Mouse (Mus musculus) midbrain, embryonic 16.5 days (tissue): ENCODE measurements at regions not wholly inside any gene's neighbourhood (a gene's known extent, or its start where the extent isn't known, plus 50 kb on each side); places are given as distances from the start of the nearest gene placed in this dataset.
"Not testable (repeated sequence)": the region's sequence is repeated elsewhere in the genome, so short reads cannot be mapped to it uniquely, and the experiment has no call there.

ENCODE experiments used
- ATAC-seq: fragments of 200-750 bp; cut with Nextera tagmentation; 2 replicates; pipeline ENCODE4 v1.8.0; 2017; ENCODE audit warnings: moderate TSS enrichment
- H3K27ac ChIP-seq: fragments of 300-500 bp; sonication (generic); 2 replicates; pipeline ENCODE4 v1.5.1; 2014; ENCODE audit warnings: mild to moderate bottlenecking, low read length, mixed read lengths
- H3K27me3 ChIP-seq: fragments of 300-500 bp; sonication (generic); 2 replicates; pipeline ENCODE4 v1.6.1; 2014; ENCODE audit warnings: low read depth, low read length, mixed read lengths; ENCODE audit not compliant: control insufficient read depth, insufficient read depth
- H3K36me3 ChIP-seq: fragments of 300-500 bp; sonication (generic); 2 replicates; pipeline ENCODE4 v1.6.1; 2014; ENCODE audit warnings: mild to moderate bottlenecking, low read length, moderate library complexity, mixed read lengths; ENCODE audit not compliant: control insufficient read depth, insufficient read depth
- H3K4me1 ChIP-seq: fragments of 300-500 bp; sonication (generic); 2 replicates; pipeline ENCODE4 v1.6.1; 2014; ENCODE audit warnings: mild to moderate bottlenecking, low read length, mixed read lengths; ENCODE audit not compliant: control insufficient read depth, insufficient read depth
- H3K4me2 ChIP-seq: fragments of 300-500 bp; sonication (generic); 2 replicates; pipeline ENCODE4 v1.6.1; 2014; ENCODE audit warnings: mild to moderate bottlenecking, low read length, mixed read lengths
- H3K4me3 ChIP-seq: fragments of 300-500 bp; sonication (generic); 2 replicates; pipeline ENCODE4 v1.5.1; 2014; ENCODE audit warnings: low read depth, mild to moderate bottlenecking, low read length, moderate library complexity, mixed read lengths
- H3K9ac ChIP-seq: fragments of 300-500 bp; sonication (generic); 2 replicates; pipeline ENCODE4 v1.6.1; 2014; ENCODE audit warnings: low read depth, low read length, mixed read lengths
- H3K9me3 ChIP-seq: fragments of 300-500 bp; sonication (generic); replicated peaks from 2 replicates; pipeline ENCODE4 v1.6.1; 2014; ENCODE audit warnings: mild to moderate bottlenecking, low read length, mixed read lengths; ENCODE audit not compliant: control insufficient read depth, poor library complexity, severe bottlenecking
- WGBS: fragments of 180-500 bp; shearing (Covaris S2); extraction: QIAGEN DNeasy Blood & Tissue Kit; methylation state at CpG from one replicate; pipeline ENCODE4 v1.1.7; 2014; 5-methylcytosine and 5-hydroxymethylcytosine counted together

DNA sequence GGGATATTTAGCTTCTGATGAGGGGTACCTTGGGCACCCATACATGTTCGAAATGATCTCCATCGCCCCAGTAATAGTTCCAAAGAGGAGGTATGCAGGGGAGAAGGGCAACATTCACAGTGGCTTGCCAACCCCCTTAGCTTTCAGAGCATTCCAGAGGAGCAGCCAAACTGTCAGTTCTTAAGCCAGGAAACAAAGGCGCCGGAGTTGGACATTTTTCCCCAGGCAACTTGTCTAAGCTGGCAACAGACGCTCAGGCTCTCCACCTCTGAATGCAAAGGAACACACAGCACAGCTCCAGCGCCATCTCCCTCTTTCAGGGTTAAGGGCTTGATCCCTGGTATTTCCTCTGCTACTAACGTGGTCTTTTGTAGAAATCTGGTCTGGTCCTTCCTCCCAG, 169.2 kb upstream of the Kit start:
- H3K9ac ChIP-seq, result no peak overlapping the region
- H3K4me2 ChIP-seq, result no peak overlapping the region; the same call in 1 of the 2 replicates
- ATAC-seq, result no peak
- H3K36me3 ChIP-seq, result no peaks in the 10 kb centered on the region
- H3K9me3 ChIP-seq, result no peaks in the 10 kb centered on the region
- H3K4me3 ChIP-seq, result no peak overlapping the region
- H3K27ac ChIP-seq, result no peak overlapping the region
- 23% methylated on average over 7 of the region's 7 CpGs for WGBS
- H3K27me3 ChIP-seq, result peaks cover 3% of the 10 kb centered on the region; the same call in 1 of the 2 replicates
- H3K4me1 ChIP-seq, result peaks cover 7% of the 10 kb centered on the region

- 22% methylated on average over 10 of the region's 10 CpGs for WGBS
- Histone ChIP-seq H3K4me3 (no peak overlapping the region), H3K36me3 (no peaks in the 10 kb centered on the region)
Measured at GRCm38 (mm10) chr5:75407686-75408085, 167.0 kb upstream of the Kit start.

DNA sequence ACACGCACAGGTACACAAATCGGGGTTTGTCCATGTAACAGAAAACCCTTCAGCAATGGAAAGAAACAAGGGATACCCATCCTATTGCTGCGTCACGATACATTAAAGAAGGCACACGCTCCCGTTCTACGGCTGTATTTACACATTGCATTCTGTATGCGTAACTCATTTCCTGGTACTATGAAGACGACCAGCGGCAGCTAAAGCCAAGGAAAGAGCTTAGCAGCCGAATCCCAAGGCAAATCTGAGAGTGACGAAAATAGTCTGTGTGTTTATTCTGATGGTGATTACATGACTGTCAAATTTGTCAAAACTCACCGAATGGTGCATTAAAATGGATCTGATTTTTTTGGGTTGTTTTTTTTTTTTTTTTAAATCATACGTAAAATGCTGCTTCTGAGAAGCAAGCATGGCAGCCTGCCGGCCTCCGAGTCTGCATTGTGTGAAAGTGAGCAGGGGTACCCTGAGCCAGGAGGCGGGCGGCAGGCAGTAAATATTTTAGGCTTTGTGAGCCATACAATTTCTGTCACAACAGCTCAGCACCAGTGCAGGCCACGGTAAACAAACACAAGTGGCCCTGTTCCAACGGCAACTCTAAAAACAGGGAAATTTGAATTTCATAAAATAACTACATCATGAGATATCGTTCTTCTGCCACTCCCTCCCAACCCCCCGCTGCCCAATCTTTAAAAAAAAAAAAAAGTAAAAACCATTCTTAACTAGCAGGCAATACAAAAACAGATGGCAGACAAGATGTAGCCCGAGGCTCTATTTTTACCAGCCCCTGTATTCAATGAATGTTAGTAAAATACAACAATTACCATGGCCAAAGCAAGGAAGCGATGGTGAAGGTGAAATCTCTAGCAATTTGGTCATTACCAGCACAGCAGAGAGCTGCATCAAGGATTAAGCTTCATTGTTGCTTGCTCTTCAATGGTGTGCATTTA, 164.2 kb upstream of the Kit start:
- H3K4me2 ChIP-seq, result 0 out of 2 replicates have a peak overlapping the region, but pooled peaks have one; percentile 2
- 67% methylated on average over 24 of the region's 24 CpGs for WGBS
- H3K27me3 ChIP-seq, result peaks cover 3% of the 10 kb centered on the region; the same call in 1 of the 2 replicates
- H3K27ac ChIP-seq, result no peak overlapping the region
- no peaks in the 10 kb centered on the region for H3K9me3 ChIP-seq
- no peak overlapping the region for H3K9ac ChIP-seq
- H3K4me1 ChIP-seq, result peaks cover 2% of the 10 kb centered on the region; the same call in 1 of the 2 replicates
- no peak for ATAC-seq
- no peak overlapping the region for H3K4me3 ChIP-seq
- no peaks in the 10 kb centered on the region for H3K36me3 ChIP-seq

More at GRCm38 (mm10) chr5:75407686-75408085, 167.0 kb upstream of the Kit start:
- H3K9ac ChIP-seq, result no peak overlapping the region
- H3K27me3 ChIP-seq, result peaks cover 3% of the 10 kb centered on the region; the same call in 1 of the 2 replicates
- no peaks in the 10 kb centered on the region for H3K9me3 ChIP-seq
- no peak for ATAC-seq
- H3K4me1 ChIP-seq, result peaks cover 7% of the 10 kb centered on the region
- no peak overlapping the region for H3K27ac ChIP-seq
- no peak overlapping the region for H3K4me2 ChIP-seq

- 91% methylated on average over 1 of the region's 2 CpGs for WGBS
- not testable (repeated sequence) for H3K27me3 ChIP-seq, H3K9ac ChIP-seq, H3K4me2 ChIP-seq, ATAC-seq, H3K4me3 ChIP-seq, H3K36me3 ChIP-seq, H3K27ac ChIP-seq, H3K4me1 ChIP-seq
- peaks cover 13% of the 10 kb centered on the region; the same call in 1 of the 2 replicates for H3K9me3 ChIP-seq
Measured at GRCm38 (mm10) chr5:75419282-75419681, 155.4 kb upstream of the Kit start.

DNA sequence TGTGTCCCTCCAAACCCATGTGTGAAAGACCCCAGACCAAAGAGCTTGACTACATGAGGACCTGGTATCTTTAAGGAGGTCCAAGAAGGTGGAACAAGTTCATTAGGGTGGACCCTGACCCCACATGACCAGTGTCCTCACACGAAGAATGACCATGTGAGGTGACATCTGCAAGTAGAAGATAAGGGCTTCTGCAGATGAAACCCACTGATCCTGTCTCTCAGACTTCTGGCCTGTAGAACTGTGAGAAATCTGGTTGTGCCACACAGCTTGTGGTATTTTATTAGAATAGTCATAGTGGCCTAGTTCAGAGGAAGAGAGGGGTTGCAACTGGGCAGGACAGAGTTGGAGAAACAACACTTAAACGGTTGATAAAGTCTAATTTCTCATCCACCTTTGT, 141.8 kb upstream of the Kit start:
- H3K4me2 ChIP-seq, result no peak overlapping the region
- H3K27ac ChIP-seq, result no peak overlapping the region
- no peaks in the 10 kb centered on the region for H3K9me3 ChIP-seq
- ATAC-seq, result no peak
- no peaks in the 10 kb centered on the region for H3K27me3 ChIP-seq
- H3K4me3 ChIP-seq, result no peak overlapping the region
- no peak overlapping the region for H3K9ac ChIP-seq
- H3K4me1 ChIP-seq, result peaks cover 3% of the 10 kb centered on the region; the same call in 1 of the 2 replicates
- H3K36me3 ChIP-seq, result no peaks in the 10 kb centered on the region
- WGBS, result 87% methylated on average over 2 of the region's 2 CpGs

DNA sequence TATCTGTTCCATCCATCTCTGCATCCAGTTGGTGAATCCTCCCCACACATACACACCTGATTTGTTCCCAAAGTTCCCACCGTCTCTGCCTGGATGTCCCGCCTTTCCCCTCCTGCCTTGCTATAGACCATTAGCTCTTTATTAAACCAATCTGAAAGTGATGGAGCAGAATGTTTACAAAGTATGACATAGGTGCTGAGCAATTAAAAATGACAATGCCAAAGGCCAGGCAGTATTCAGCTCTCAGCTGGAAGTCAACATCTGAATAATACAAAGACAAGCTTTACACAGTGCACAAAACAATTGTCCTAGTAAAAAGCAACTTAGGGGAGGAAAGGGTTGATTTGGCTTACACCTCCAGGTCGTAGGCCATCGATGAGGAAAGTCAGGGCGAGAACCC, 136.8 kb upstream of the Kit start:
- H3K4me2 ChIP-seq, result no peak overlapping the region
- no peaks in the 10 kb centered on the region for H3K4me1 ChIP-seq
- no peak overlapping the region for H3K27ac ChIP-seq
- 74% methylated on average over 5 of the region's 5 CpGs for WGBS
- no peaks in the 10 kb centered on the region for H3K36me3 ChIP-seq
- no peak for ATAC-seq
- H3K27me3 ChIP-seq, result no peaks in the 10 kb centered on the region
- no peak overlapping the region for H3K4me3 ChIP-seq
- H3K9me3 ChIP-seq, result no peaks in the 10 kb centered on the region
- no peak overlapping the region for H3K9ac ChIP-seq

- 71% methylated on average over 3 of the region's 3 CpGs for WGBS
- no peaks in the 10 kb centered on the region for H3K4me1 ChIP-seq
- no peak overlapping the region for H3K27ac ChIP-seq
- H3K9me3 ChIP-seq, result no peaks in the 10 kb centered on the region
- H3K27me3 ChIP-seq, result no peaks in the 10 kb centered on the region
- H3K4me2 ChIP-seq, result no peak overlapping the region
- no peak for ATAC-seq
- H3K36me3 ChIP-seq, result no peaks in the 10 kb centered on the region
- no peak overlapping the region for H3K9ac ChIP-seq
- H3K4me3 ChIP-seq, result no peak overlapping the region
Measured at GRCm38 (mm10) chr5:75444024-75444604, 130.6 kb upstream of the Kit start.

DNA sequence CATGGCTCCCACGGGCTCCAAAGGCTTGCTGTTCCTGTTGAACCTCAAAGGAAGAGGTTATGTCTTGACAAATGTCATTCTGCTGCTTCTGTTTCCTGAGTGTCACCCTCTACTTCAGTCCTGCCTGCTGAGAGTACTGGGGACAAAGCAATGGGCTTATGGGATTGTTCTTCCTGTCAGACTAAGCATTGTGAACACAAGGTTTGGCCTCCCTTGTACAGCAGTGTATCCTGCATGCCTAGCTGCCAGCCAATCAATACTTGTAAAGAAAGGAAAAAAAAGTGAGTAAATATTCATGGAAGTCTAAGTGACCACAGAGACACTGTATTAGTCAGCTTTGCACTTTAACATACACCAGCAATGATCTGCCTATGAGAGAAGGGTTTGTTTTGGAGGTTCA, 128.3 kb upstream of the Kit start:
- Histone ChIP-seq H3K4me2 (no peak overlapping the region), H3K9ac (no peak overlapping the region), H3K4me1 (no peaks in the 10 kb centered on the region; the same call in 1 of the 2 replicates), H3K36me3 (no peaks in the 10 kb centered on the region), H3K27ac (no peak overlapping the region), H3K27me3 (no peaks in the 10 kb centered on the region), H3K9me3 (no peaks in the 10 kb centered on the region), H3K4me3 (no peak overlapping the region)
- 65% methylated on average over 1 of the region's 1 CpGs for WGBS
- no peak for ATAC-seq
